Mouse (Mus musculus) intestine, embryonic 15.5 days (tissue): Measurements from ENCODE around the gene C8a. TPM values are rescaled to one million over a fixed set of nuclear protein-coding genes. Genes with fewer than 3 reads are reported as not detected.

Experiments
- ATAC-seq: fragments of 200-750 bp; cut with Nextera tagmentation; 2 replicates; pipeline ENCODE4 v1.8.0; 2017; ENCODE audit warnings: moderate TSS enrichment, moderate library complexity
- H3K27ac ChIP-seq: fragments of 300-500 bp; sonication (generic); 2 replicates; pipeline ENCODE4 v1.5.1; 2015; ENCODE audit warnings: mild to moderate bottlenecking, inconsistent platforms
- H3K27me3 ChIP-seq: fragments of 300-500 bp; sonication (generic); replicated peaks from 2 replicates; pipeline ENCODE4 v1.6.1; 2015; ENCODE audit warnings: inconsistent platforms
- H3K36me3 ChIP-seq: fragments of 300-500 bp; sonication (generic); 2 replicates; pipeline ENCODE4 v1.6.1; 2015; ENCODE audit warnings: inconsistent platforms
- H3K4me1 ChIP-seq: fragments of 300-500 bp; sonication (generic); replicated peaks from 2 replicates; pipeline ENCODE4 v1.6.1; 2015; ENCODE audit warnings: inconsistent platforms
- H3K4me2 ChIP-seq: fragments of 300-500 bp; sonication (generic); replicated peaks from 2 replicates; pipeline ENCODE4 v1.6.1; 2015; ENCODE audit warnings: mild to moderate bottlenecking, inconsistent platforms
- H3K4me3 ChIP-seq: fragments of 300-500 bp; sonication (generic); replicated peaks from 2 replicates; pipeline ENCODE4 v1.5.1; 2015; ENCODE audit warnings: inconsistent platforms
- H3K9ac ChIP-seq: fragments of 300-500 bp; sonication (generic); 2 replicates; pipeline ENCODE4 v1.6.1; 2015; ENCODE audit warnings: inconsistent platforms
- H3K9me3 ChIP-seq: fragments of 300-500 bp; sonication (generic); 2 replicates; pipeline ENCODE4 v1.6.1; 2016; ENCODE audit warnings: inconsistent platforms
- WGBS: fragments of 180-500 bp; shearing (Covaris S2); methylation state at CpG from one replicate; pipeline ENCODE4 v1.1.7; 2015; 5-methylcytosine and 5-hydroxymethylcytosine counted together
- polyA plus RNA-seq: library from polyadenylated mRNA; unstranded; fragments of >200 nt; fragmentation: Nextera tagmentation; extraction: Ambion mirVana; gene quantifications from 2 replicates; pipeline ENCODE4 v1.2.1, GENCODE M21; 2015

The C8a gene
- polyA plus RNA-seq, 1 experiment from 2014 or later: 0.08 TPM

- Histone ChIP-seq H3K4me2 (no peak overlapping the region), H3K27ac (no peak overlapping the region), H3K4me1 (no peaks in the 10 kb centered on the region), H3K9ac (no peak overlapping the region), H3K9me3 (no peaks in the 10 kb centered on the region), H3K4me3 (no peak overlapping the region), H3K27me3 (no peaks in the 10 kb centered on the region), H3K36me3 (no peaks in the 10 kb centered on the region)
- 47% methylated on average over 5 of the region's 5 CpGs for WGBS
- ATAC-seq: no peak
These were observed 47.3 kb downstream of the C8a start for GRCm38 (mm10) chr4:104828939-104829338.

GRCm38 (mm10) chr4:104824381-104825077 is 51.7 kb downstream of the C8a start:
- Histone ChIP-seq H3K27ac (no peak overlapping the region), H3K4me3 (no peak overlapping the region), H3K4me2 (no peak overlapping the region), H3K27me3 (no peaks in the 10 kb centered on the region), H3K4me1 (no peaks in the 10 kb centered on the region), H3K9me3 (no peaks in the 10 kb centered on the region), H3K36me3 (no peaks in the 10 kb centered on the region), H3K9ac (no peak overlapping the region)
- ATAC-seq: peak; percentile 31; the same call in 1 of the 2 replicates
- WGBS: 62% methylated on average over 7 of the region's 7 CpGs

- Histone ChIP-seq H3K9ac (no peak overlapping the region), H3K36me3 (no peaks in the 10 kb centered on the region), H3K9me3 (no peaks in the 10 kb centered on the region), H3K4me1 (no peaks in the 10 kb centered on the region), H3K27ac (0 out of 2 replicates have a peak overlapping the region, but pooled peaks have one; percentile 9), H3K4me3 (no peak overlapping the region), H3K27me3 (no peaks in the 10 kb centered on the region), H3K4me2 (no peak overlapping the region)
- WGBS: 46% methylated on average over 4 of the region's 4 CpGs
- peak; percentile 88 for ATAC-seq
These were observed 52.5 kb downstream of the C8a start for GRCm38 (mm10) chr4:104823597-104824101.

GRCm38 (mm10) chr4:104819891-104820290 is 56.3 kb downstream of the C8a start:
- Histone ChIP-seq H3K9me3 (no peaks in the 10 kb centered on the region), H3K9ac (no peak overlapping the region), H3K4me3 (no peak overlapping the region), H3K4me2 (no peak overlapping the region), H3K4me1 (no peaks in the 10 kb centered on the region), H3K27ac (no peak overlapping the region), H3K36me3 (no peaks in the 10 kb centered on the region), H3K27me3 (no peaks in the 10 kb centered on the region)
- ATAC-seq: no peak
- 62% methylated on average over 4 of the region's 4 CpGs for WGBS

GRCm38 (mm10) chr4:104818986-104819385 is 57.2 kb downstream of the C8a start:
- 73% methylated on average over 4 of the region's 4 CpGs for WGBS
- ATAC-seq: no peak
- no peaks in the 10 kb centered on the region for H3K9me3 ChIP-seq
- no peaks in the 10 kb centered on the region for H3K36me3 ChIP-seq
- H3K27me3 ChIP-seq: no peaks in the 10 kb centered on the region
- H3K4me1 ChIP-seq: no peaks in the 10 kb centered on the region
- no peak overlapping the region for H3K4me3 ChIP-seq
- H3K27ac ChIP-seq: no peak overlapping the region
- no peak overlapping the region for H3K4me2 ChIP-seq
- H3K9ac ChIP-seq: no peak overlapping the region

- no peaks in the 10 kb centered on the region for H3K36me3 ChIP-seq
- H3K4me2 ChIP-seq: no peak overlapping the region
- no peak overlapping the region for H3K27ac ChIP-seq
- H3K4me3 ChIP-seq: no peak overlapping the region
- H3K4me1 ChIP-seq: no peaks in the 10 kb centered on the region
- no peak overlapping the region for H3K9ac ChIP-seq
- ATAC-seq: no peak
- no peaks in the 10 kb centered on the region for H3K9me3 ChIP-seq
- 46% methylated on average over 2 of the region's 2 CpGs for WGBS
- H3K27me3 ChIP-seq: no peaks in the 10 kb centered on the region
These were observed 58.7 kb downstream of the C8a start for GRCm38 (mm10) chr4:104817509-104817908.

GRCm38 (mm10) chr4:104816519-104817232 is 59.5 kb downstream of the C8a start:
- no peak for ATAC-seq
- Histone ChIP-seq H3K4me3 (no peak overlapping the region), H3K9me3 (no peaks in the 10 kb centered on the region), H3K27ac (no peak overlapping the region), H3K27me3 (no peaks in the 10 kb centered on the region), H3K9ac (no peak overlapping the region), H3K36me3 (no peaks in the 10 kb centered on the region), H3K4me1 (no peaks in the 10 kb centered on the region), H3K4me2 (no peak overlapping the region)
- WGBS: 86% methylated on average over 4 of the region's 4 CpGs

- Histone ChIP-seq H3K27me3 (no peaks in the 10 kb centered on the region), H3K9ac (no peak overlapping the region), H3K4me3 (no peak overlapping the region), H3K9me3 (no peaks in the 10 kb centered on the region), H3K4me1 (no peaks in the 10 kb centered on the region), H3K36me3 (no peaks in the 10 kb centered on the region), H3K27ac (no peak overlapping the region), H3K4me2 (no peak overlapping the region)
- no peak for ATAC-seq
- 81% methylated on average over 2 of the region's 2 CpGs for WGBS
These were observed 62.6 kb downstream of the C8a start for GRCm38 (mm10) chr4:104813617-104814016.

- Histone ChIP-seq H3K4me1 (no peaks in the 10 kb centered on the region), H3K4me2 (no peak overlapping the region), H3K27ac (no peak overlapping the region), H3K9me3 (no peaks in the 10 kb centered on the region), H3K36me3 (no peaks in the 10 kb centered on the region), H3K27me3 (no peaks in the 10 kb centered on the region), H3K4me3 (no peak overlapping the region), H3K9ac (no peak overlapping the region)
- WGBS: 62% methylated on average over 10 of the region's 10 CpGs
- no peak for ATAC-seq
These were observed 65.4 kb downstream of the C8a start for GRCm38 (mm10) chr4:104810710-104811286.

- Histone ChIP-seq H3K27me3 (no peaks in the 10 kb centered on the region), H3K27ac (no peak overlapping the region), H3K4me2 (no peak overlapping the region), H3K4me3 (no peak overlapping the region), H3K9ac (no peak overlapping the region), H3K36me3 (no peaks in the 10 kb centered on the region), H3K9me3 (no peaks in the 10 kb centered on the region), H3K4me1 (no peaks in the 10 kb centered on the region)
- ATAC-seq: no peak
- 71% methylated on average over 19 of the region's 19 CpGs for WGBS
These were observed 70.6 kb downstream of the C8a start for GRCm38 (mm10) chr4:104805414-104806257.

GRCm38 (mm10) chr4:104804100-104804499 is 72.1 kb downstream of the C8a start:
- Histone ChIP-seq H3K9me3 (no peaks in the 10 kb centered on the region), H3K36me3 (no peaks in the 10 kb centered on the region), H3K4me2 (no peak overlapping the region), H3K27me3 (no peaks in the 10 kb centered on the region), H3K27ac (no peak overlapping the region), H3K9ac (no peak overlapping the region), H3K4me3 (no peak overlapping the region), H3K4me1 (no peaks in the 10 kb centered on the region)
- 73% methylated on average over 4 of the region's 4 CpGs for WGBS
- ATAC-seq: no peak

GRCm38 (mm10) chr4:104801625-104802024 is 74.6 kb downstream of the C8a start:
- Histone ChIP-seq H3K9me3 (no peaks in the 10 kb centered on the region), H3K4me1 (no peaks in the 10 kb centered on the region), H3K27me3 (no peaks in the 10 kb centered on the region), H3K27ac (no peak overlapping the region), H3K36me3 (no peaks in the 10 kb centered on the region), H3K4me3 (no peak overlapping the region), H3K4me2 (no peak overlapping the region), H3K9ac (no peak overlapping the region)
- ATAC-seq: no peak
- 90% methylated on average over 3 of the region's 3 CpGs for WGBS
